Mouse (Mus musculus): ENCODE measurements around the gene Timm8b.

- TF ChIP-seq CTCF (IDR thresholded peaks at IDR 0.05; ENCODE audit: borderline replicate concordance, insufficient read depth, low read length), result no peak
- TF ChIP-seq POLR2A (IDR thresholded peaks at IDR 0.05; ENCODE audit: low read depth, low read length), result no peak
These were observed 37.8 kb upstream of the Timm8b start for GRCm38 (mm10) chr9:50565940-50566339.
